Mouse (Mus musculus) C2C12 (cell line): ENCODE measurements around the gene Habp2. TPM values are rescaled to one million over a fixed set of nuclear protein-coding genes. Genes with fewer than 3 reads are reported as not detected.
"Not testable (repeated sequence)": the region's sequence is repeated elsewhere in the genome, so short reads cannot be mapped to it uniquely, and the experiment has no call there.

Experiments
- H3K27me3 ChIP-seq: one replicate; pipeline ENCODE4 v1.6.1; 2011; ENCODE audit not compliant: control insufficient read depth, insufficient read depth, insufficient read length
- H3K36me3 ChIP-seq: one replicate; pipeline ENCODE4 v1.6.1; 2011; ENCODE audit not compliant: control insufficient read depth, insufficient read depth
- H3K4me3 ChIP-seq: one replicate; pipeline ENCODE4 v1.5.1; 2011; ENCODE audit warnings: mild to moderate bottlenecking, control low read depth; ENCODE audit not compliant: poor library complexity, insufficient read depth, severe bottlenecking
- H3K79me2 ChIP-seq: one replicate; pipeline ENCODE4 v1.6.1; 2011; ENCODE audit not compliant: control insufficient read depth, insufficient read depth
- H3K79me3 ChIP-seq: one replicate; pipeline ENCODE4 v1.6.1; 2011; ENCODE audit warnings: low read depth, control low read depth
- H3ac ChIP-seq: one replicate; pipeline ENCODE3; 2011; ENCODE audit warnings: low read depth; ENCODE audit not compliant: control insufficient read depth, insufficient read length
- CEBPB ChIP-seq: IDR thresholded peaks from one replicate; pipeline ENCODE4 v1.6.1; 2011; ENCODE audit warnings: low read depth, mild to moderate bottlenecking, control low read depth, moderate library complexity
- CTCF ChIP-seq: IDR thresholded peaks from one replicate; pipeline ENCODE4 v1.5.1; 2011; ENCODE audit not compliant: control insufficient read depth, insufficient read depth, insufficient read length
- FOSL1 ChIP-seq: IDR thresholded peaks from one replicate; pipeline ENCODE4 v1.8.0; 2011; ENCODE audit warnings: mild to moderate bottlenecking, low read length; ENCODE audit not compliant: poor library complexity, insufficient read depth, severe bottlenecking
- MAX ChIP-seq: IDR thresholded peaks from one replicate; pipeline ENCODE4 v1.6.1; 2011; ENCODE audit warnings: mild to moderate bottlenecking, control low read depth
- MYOD1 ChIP-seq: IDR thresholded peaks from one replicate; pipeline ENCODE4 v1.6.1; 2011; ENCODE audit warnings: low read depth; ENCODE audit not compliant: control insufficient read depth, insufficient read length
- MYOG ChIP-seq: IDR thresholded peaks from one replicate; pipeline ENCODE4 v1.6.1; 2011; ENCODE audit not compliant: control insufficient read depth, insufficient read length; ENCODE audit errors: extremely low read depth
- USF1 ChIP-seq: IDR thresholded peaks from one replicate; pipeline ENCODE4 v1.6.1; 2011; ENCODE audit warnings: low read depth, mild to moderate bottlenecking, control low read depth, moderate library complexity
- polyA plus RNA-seq: library from polyadenylated mRNA; unstranded; fragments of >200 nt; fragmentation: generic; extraction: Trizol; gene quantifications from one replicate; pipeline ENCODE4 v1.2.1, GENCODE M21; 2012; ENCODE audit warnings: missing spikeins

Habp2 gene
- polyA plus RNA-seq, 1 experiment, result 0.07 TPM

GRCm38 (mm10) chr19:56349295-56349694 is 62.4 kb downstream of the Habp2 start:
- TF ChIP-seq MYOG (no peak), USF1 (no peak), MAX (no peak), FOSL1 (no peak), MYOD1 (no peak), CTCF (no peak), CEBPB (no peak)
- no peak overlapping the region for H3ac ChIP-seq
- no peak overlapping the region for H3K4me3 ChIP-seq
- H3K27me3 ChIP-seq, result no peaks in the 10 kb centered on the region
- no peaks in the 10 kb centered on the region for H3K79me3 ChIP-seq
- no peaks in the 10 kb centered on the region for H3K36me3 ChIP-seq
- no peaks in the 10 kb centered on the region for H3K79me2 ChIP-seq

- no peaks in the 10 kb centered on the region for H3K36me3 ChIP-seq
- no peaks in the 10 kb centered on the region for H3K79me3 ChIP-seq
- H3K4me3 ChIP-seq, result no peak overlapping the region
- TF ChIP-seq MYOD1 (peak; percentile 12), USF1 (no peak), FOSL1 (no peak), CEBPB (peak; percentile 60)
- H3ac ChIP-seq, result no peak overlapping the region
- no peaks in the 10 kb centered on the region for H3K27me3 ChIP-seq
- H3K79me2 ChIP-seq, result no peaks in the 10 kb centered on the region
Measured at GRCm38 (mm10) chr19:56353689-56354088, 66.8 kb downstream of the Habp2 start.

GRCm38 (mm10) chr19:56355201-56355600 is 68.3 kb downstream of the Habp2 start:
- H3ac ChIP-seq, result no peak overlapping the region
- no peak for TF ChIP-seq FOSL1
- no peak for TF ChIP-seq CEBPB
- TF ChIP-seq MAX, result no peak
- no peak for TF ChIP-seq CTCF
- no peak for TF ChIP-seq MYOD1
- no peak for TF ChIP-seq USF1
- no peak for TF ChIP-seq MYOG
- no peaks in the 10 kb centered on the region for H3K27me3 ChIP-seq
- H3K36me3 ChIP-seq, result no peaks in the 10 kb centered on the region
- no peak overlapping the region for H3K4me3 ChIP-seq
- H3K79me2 ChIP-seq, result no peaks in the 10 kb centered on the region
- H3K79me3 ChIP-seq, result no peaks in the 10 kb centered on the region

- TF ChIP-seq USF1 (no peak), MAX (no peak), MYOD1 (no peak), CTCF (peak; percentile 42)
- no peaks in the 10 kb centered on the region for H3K27me3 ChIP-seq
- no peaks in the 10 kb centered on the region for H3K79me2 ChIP-seq
- no peaks in the 10 kb centered on the region for H3K36me3 ChIP-seq
- no peak overlapping the region for H3ac ChIP-seq
- no peak overlapping the region for H3K4me3 ChIP-seq
- no peaks in the 10 kb centered on the region for H3K79me3 ChIP-seq
Measured at GRCm38 (mm10) chr19:56356480-56357373, 69.8 kb downstream of the Habp2 start.

- H3ac ChIP-seq, H3K4me3 ChIP-seq, H3K79me3 ChIP-seq, H3K36me3 ChIP-seq, H3K79me2 ChIP-seq, H3K27me3 ChIP-seq: not testable (repeated sequence)
Measured at GRCm38 (mm10) chr19:56357374-56357708, 70.4 kb downstream of the Habp2 start.

GRCm38 (mm10) chr19:56358890-56359289 is 72.0 kb downstream of the Habp2 start:
- TF ChIP-seq USF1 (peak; percentile 59), CEBPB (no peak), MAX (no peak)
- no peaks in the 10 kb centered on the region for H3K27me3 ChIP-seq
- H3K79me3 ChIP-seq, result no peaks in the 10 kb centered on the region
- H3K4me3 ChIP-seq, result no peak overlapping the region
- no peaks in the 10 kb centered on the region for H3K79me2 ChIP-seq
- no peak overlapping the region for H3ac ChIP-seq
- H3K36me3 ChIP-seq, result no peaks in the 10 kb centered on the region
